Comparison of ENCODE assay signal across 8 mouse cellular contexts in the genomic region with DNA sequence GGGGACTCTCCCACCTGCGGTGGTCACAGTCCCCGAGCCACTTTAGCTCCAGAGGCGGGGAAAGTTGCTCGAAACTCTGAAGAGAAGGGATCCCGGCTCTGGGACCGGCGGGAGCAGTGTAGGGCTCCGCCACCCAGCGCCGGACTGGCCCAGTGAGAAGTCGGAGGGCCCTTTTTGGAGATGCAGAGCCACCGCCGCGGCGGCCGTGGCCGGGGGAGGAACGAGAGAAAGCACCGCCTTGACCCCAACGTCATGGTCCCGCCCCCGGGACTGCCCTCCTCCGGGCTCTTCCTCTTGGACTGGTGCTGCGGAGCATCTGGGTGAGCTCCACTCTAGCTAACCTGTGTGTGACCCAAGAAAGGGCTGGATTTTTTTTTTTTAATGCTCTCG. TPM values are rescaled to one million over a fixed set of nuclear protein-coding genes. Genes with fewer than 3 reads are reported as not detected.
DNase-seq lines count a peak whose midpoint lies in the region; ATAC-seq and TF ChIP-seq lines count a peak whose summit lies in the region.

Egln3 (minus strand) TSS at position 205 of the 390 bp plus-strand sequence.

- peak within 1 kb of the TSS; percentile 87 for H3K9ac ChIP-seq in intestine, postnatal 0 days (ENCODE audit: low read depth, low read length)

- H3K4me2 ChIP-seq in intestine, postnatal 0 days (replicated peaks; ENCODE audit: low read depth): peak within 1 kb of the TSS; percentile 93

- peak within 1 kb of the TSS; percentile 82 for H3K4me3 ChIP-seq in intestine, postnatal 0 days (ENCODE audit: low read depth, low read length)
- H3K4me3 ChIP-seq in midbrain, embryonic 10.5 days: peak within 1 kb of the TSS; percentile 71

- peak within 1 kb of the TSS; percentile 92 for H3K27ac ChIP-seq in intestine, postnatal 0 days (ENCODE audit: low read depth, low read length)
- peak within 1 kb of the TSS; percentile 83 for H3K27ac ChIP-seq in midbrain, embryonic 10.5 days (replicated peaks)

- 0 out of 2 replicates have a peak, but pooled peaks have one; percentile 4 for TF ChIP-seq CTCF in intestine, postnatal 0 days (IDR thresholded peaks at IDR 0.05; ENCODE audit: low read depth)

- no peaks in the 10 kb centered on the region for H3K9me3 ChIP-seq in intestine, postnatal 0 days (ENCODE audit: control insufficient read depth)
- peaks cover 4% of the 10 kb centered on the region; the same call in 1 of the 2 replicates for H3K9me3 ChIP-seq in midbrain, embryonic 10.5 days (replicated peaks)

- peak; percentile 83 for ATAC-seq in granulocyte monocyte progenitor cell, adult 5-6 weeks (replicated peaks; ENCODE audit: poor library complexity, severe bottlenecking)
- peak; percentile 84 for ATAC-seq in intestine, postnatal 0 days

- 0 out of 2 replicates have a peak, but pooled peaks cover under 1% of the 10 kb centered on the region for H3K4me1 ChIP-seq in intestine, postnatal 0 days (replicated peaks; ENCODE audit: control insufficient read depth, insufficient read depth, low read length)
- H3K4me1 ChIP-seq in midbrain, embryonic 10.5 days: peaks cover 36% of the 10 kb centered on the region

- WGBS in intestine, postnatal 0 days: under 1% methylated on average over 15 of the region's 25 CpGs
- under 1% methylated on average over 25 of the region's 25 CpGs for WGBS in midbrain, embryonic 10.5 days

- DNase-seq in adrenal gland, adult 18-20 months (ENCODE audit: low spot score in 2 of 2): peak; percentile 84 to 89
- DNase-seq in embryo, embryonic 11 days: peak; percentile 93
- peak; percentile 79 for DNase-seq in left cerebral cortex, postnatal 4 days
- DNase-seq in midbrain, embryonic 10.5 days (ENCODE audit: low spot score): peak; percentile 85
- DNase-seq in right cerebral cortex, postnatal 36 days (ENCODE audit: low spot score in 2 of 2): peak; percentile 35 to 47
- peak; percentile 83 to 89 for DNase-seq in urinary bladder, postnatal 4 days (ENCODE audit: low spot score in 2 of 2)

- no peaks in the 10 kb centered on the region for H3K36me3 ChIP-seq in intestine, postnatal 0 days (ENCODE audit: control insufficient read depth, insufficient read depth)
- no peaks in the 10 kb centered on the region for H3K36me3 ChIP-seq in midbrain, embryonic 10.5 days

- intact Hi-C loops in left cerebral cortex, postnatal 4 days (cut with DNase I): loop anchor here (10.0 kb wide), 2 partner anchors 151 to 291 kb away; no protein-coding TSS in a partner anchor

- H3K27me3 ChIP-seq in intestine, postnatal 0 days (replicated peaks; ENCODE audit: control insufficient read depth, insufficient read depth, low read length): no peaks in the 10 kb centered on the region
- H3K27me3 ChIP-seq in midbrain, embryonic 10.5 days (ENCODE audit: low read depth, poor library complexity, severe bottlenecking): peaks cover 48% of the 10 kb centered on the region

RNA-seq across cellular contexts. Expression of gene Egln3, which starts in this region (rescaled TPM):
- 10 to 100 TPM in 1 of 2 experiments, 1 to 10 TPM in 1; 7.8 to 11.4 TPM for total RNA-seq in adrenal gland, adult 18-20 months (2021)
- 40.2 and 52.0 TPM in 2 replicates for total RNA-seq in granulocyte monocyte progenitor cell, adult 5-6 weeks (2014; fragmentation: Nextera tagmentation)
- 20.5 and 22.9 TPM in 2 replicates for total RNA-seq in granulocyte monocyte progenitor cell, adult 5-6 weeks (2017)
- 39.2 and 41.9 TPM in 2 replicates for polyA plus RNA-seq in intestine, postnatal 0 days (2015; fragmentation: Nextera tagmentation; extraction: Ambion mirVana)
- 10 to 100 TPM; 18.3 to 19.0 TPM for total RNA-seq in left cerebral cortex, postnatal 4 days (2021)
- polyA plus RNA-seq in midbrain, embryonic 10.5 days (2016; fragmentation: Nextera tagmentation; extraction: Ambion mirVana): 2.7 and 3.5 TPM in 2 replicates

Comparison
In these comparisons a context has a peak if more than half of its experiments do, and no peak if none do; other contexts are left out.
1. Peak in every context shown above with its lines: DNase-seq, ATAC-seq, H3K4me3 ChIP-seq and H3K27ac ChIP-seq.
2. DNase-seq: peak in every context shown above with its lines; median percentile 93 in embryo, embryonic 11 days; 86 in adrenal gland, adult 18-20 months; 86 in urinary bladder, postnatal 4 days; 85 in midbrain, embryonic 10.5 days; 79 in left cerebral cortex, postnatal 4 days; 41 in right cerebral cortex, postnatal 36 days.